Mouse (Mus musculus): ENCODE measurements at regions not wholly inside any gene's neighbourhood (a gene's known extent, or its start where the extent isn't known, plus 50 kb on each side); places are given as distances from the start of the nearest gene placed in this dataset.

DNA sequence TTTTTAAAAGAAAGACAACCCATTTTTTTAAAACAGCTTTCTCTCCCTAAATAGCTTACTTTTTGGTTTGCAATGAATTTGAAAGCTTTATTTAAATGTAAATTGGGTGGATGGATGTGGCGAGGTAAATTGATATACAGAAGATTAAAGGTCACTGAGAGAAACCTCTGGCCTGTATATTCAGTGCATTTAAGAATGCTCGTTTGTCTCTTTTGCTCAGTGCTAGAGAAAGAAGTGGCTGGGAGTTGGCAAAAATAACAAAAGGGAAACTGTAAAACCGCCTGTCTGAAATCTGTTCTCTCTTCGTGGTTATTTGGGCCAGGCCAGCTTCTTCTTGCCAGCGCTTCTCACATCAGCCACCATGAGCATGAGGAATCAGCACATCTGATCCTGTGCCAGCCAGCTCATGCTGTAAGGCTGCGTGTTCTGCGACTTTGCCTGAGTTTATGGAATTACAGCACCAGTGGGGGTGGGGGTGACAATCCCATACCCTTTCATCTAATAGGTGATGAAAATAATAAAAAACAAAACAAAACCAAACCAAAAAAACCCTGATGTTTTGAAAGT, 62.7 kb upstream of the Cul1 start:
- TF ChIP-seq CTCF (conservative IDR thresholded peaks at IDR 0.05; ENCODE audit: low read length): no peak
- no peak for TF ChIP-seq NANOG (IDR thresholded peaks at IDR 0.05; ENCODE audit: borderline replicate concordance, low read length)
